Mouse (Mus musculus): ENCODE measurements around the gene Adora1.

The Adora1 gene

GRCm38 (mm10) chr1:134215751-134216628, 19.2 kb downstream of the Adora1 start:
- DNase-seq = no peak

GRCm38 (mm10) chr1:134215059-134215458, 20.2 kb downstream of the Adora1 start:
- DNase-seq = peak; percentile 31

DNA sequence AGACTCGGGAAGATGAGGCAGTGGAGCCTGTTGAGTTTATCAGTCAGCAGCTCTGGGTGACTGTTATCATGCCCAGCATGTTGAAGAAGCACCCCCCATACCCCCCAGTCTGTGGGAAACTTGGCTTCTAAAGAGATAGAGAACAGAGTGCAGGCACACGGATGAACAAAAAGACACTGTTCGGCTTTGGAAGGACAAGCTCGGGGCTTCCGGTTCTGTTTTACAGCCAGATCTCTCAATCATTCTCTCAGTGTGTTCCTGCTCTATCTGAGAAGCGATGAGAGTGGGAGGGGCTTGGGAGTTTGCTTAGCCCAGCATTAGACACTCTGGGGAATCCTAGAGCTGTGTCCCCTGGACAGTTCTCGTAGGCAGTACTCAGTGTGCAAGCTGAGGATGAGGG, 21.8 kb downstream of the Adora1 start:
- no peak for DNase-seq

DNA sequence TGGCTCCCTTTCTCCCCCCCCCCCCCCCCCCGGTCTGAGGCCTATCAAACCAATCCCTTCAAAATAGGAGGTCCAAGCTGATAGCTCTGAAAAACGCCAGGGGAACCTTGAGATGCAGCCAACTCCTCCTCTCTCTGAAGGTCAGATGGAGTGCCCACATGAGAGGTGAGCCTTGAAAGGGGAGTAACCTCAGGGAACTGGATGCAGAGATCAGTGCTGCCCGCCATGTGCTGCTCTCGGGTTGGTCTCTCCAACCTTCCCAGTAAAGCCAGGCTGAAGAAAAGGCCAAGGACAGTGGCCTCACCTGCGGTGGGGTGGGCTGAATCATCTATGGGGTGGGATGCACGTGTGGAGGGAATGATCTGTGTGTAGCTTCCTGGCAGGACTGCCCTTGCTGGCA, 22.9 kb downstream of the Adora1 start:
- no peak for DNase-seq

GRCm38 (mm10) chr1:134211631-134212030, 23.6 kb downstream of the Adora1 start:
- DNase-seq = no peak

DNA sequence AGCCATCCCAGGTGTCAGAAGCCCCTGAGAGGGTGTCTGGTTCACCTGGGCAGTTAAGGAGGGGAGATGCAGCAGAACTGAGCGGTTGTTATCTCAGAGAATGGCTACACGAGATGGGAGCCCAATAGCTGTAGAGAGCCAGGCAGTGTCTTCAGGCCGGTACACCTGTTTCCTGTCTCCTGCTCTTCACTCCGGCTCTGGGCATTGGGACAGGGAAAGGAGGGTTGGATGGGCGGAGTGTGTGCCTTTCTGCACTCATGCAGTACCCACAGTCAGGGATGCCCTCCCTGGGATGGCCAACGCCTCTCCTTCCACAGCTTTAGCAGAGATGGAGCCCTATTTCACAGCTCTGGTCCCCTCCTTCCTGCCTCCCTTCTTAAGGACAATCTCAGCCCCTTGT, 24.2 kb downstream of the Adora1 start:
- no peak for DNase-seq

GRCm38 (mm10) chr1:134210179-134210755, 25.0 kb downstream of the Adora1 start:
- DNase-seq = no peak

DNA sequence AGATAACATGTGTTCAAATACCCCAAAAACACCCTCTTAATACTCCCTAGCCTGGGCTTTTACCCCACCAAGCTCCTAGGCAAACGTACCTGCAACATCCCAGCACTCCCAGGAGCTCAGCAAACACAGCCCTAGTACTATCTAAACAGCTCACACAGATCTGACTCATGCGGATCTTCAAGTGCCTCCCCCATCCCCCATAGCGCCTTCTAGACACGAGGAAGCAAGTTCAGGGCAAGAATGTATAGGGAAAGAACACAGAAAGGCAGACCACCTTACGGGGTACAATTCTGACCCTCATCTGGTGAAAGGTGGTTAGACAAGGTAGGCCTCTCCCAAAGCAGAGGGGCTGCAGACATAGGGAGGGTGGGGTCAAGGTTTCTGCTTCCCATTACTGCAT, 29.1 kb downstream of the Adora1 start:
- DNase-seq = no peak

DNA sequence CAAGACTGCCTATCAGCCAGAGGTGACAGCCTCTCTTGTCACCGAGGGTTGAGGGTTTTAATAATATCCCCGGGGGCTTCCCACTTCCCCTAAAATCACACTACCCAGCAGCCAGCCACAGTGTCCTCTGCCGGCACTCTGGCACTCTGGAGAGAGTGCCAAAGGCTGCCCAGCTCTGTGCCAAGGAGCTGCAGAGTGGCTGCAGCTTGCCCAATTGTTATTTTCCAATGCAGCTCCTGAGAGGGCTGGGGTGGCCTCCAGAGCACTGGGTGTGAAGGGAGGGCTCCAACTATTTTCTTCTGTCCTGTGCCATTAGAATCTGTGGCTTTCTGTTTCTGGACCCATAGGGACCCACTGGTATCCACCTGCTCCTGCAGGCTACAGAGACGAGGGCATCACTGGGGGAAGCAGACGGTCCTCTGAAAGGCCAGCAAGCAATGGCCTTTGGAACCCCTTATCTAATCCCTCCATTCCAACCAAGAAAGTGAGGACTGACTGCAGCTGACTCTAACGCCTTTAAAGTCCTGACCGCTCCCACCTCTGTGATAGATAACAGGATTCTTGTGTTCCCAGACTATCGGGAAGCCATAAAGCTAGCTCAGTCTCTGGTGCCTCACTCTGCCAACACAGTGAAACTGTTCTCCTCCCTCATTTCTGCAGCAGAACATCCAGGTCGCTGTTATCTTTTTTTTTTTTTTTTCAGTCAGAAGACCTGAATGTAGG, 29.8 kb downstream of the Adora1 start:
- DNase-seq = no peak

DNA sequence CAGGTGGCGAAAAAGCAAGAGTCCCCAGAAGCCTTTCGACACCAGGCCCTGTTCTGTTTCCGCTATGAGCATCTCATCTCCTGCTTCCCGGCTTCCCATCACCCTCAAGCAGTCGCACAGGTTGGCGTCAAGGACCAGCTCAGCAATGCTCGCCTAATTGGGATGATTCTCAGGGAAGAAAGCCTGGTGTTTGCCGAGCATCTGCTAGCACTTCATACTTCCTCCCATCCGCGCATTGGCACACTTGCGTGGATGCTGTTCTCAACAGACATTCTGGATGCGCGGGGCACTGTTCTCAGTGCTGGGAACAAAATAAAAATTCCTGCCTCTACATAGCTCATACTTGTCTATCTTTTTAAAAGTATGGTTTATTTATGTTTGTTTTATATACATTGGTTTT, 31.0 kb downstream of the Adora1 start:
- no peak for DNase-seq

- peak; percentile 27 for DNase-seq
Measured at GRCm38 (mm10) chr1:134201751-134202420, 33.3 kb downstream of the Adora1 start.

DNA sequence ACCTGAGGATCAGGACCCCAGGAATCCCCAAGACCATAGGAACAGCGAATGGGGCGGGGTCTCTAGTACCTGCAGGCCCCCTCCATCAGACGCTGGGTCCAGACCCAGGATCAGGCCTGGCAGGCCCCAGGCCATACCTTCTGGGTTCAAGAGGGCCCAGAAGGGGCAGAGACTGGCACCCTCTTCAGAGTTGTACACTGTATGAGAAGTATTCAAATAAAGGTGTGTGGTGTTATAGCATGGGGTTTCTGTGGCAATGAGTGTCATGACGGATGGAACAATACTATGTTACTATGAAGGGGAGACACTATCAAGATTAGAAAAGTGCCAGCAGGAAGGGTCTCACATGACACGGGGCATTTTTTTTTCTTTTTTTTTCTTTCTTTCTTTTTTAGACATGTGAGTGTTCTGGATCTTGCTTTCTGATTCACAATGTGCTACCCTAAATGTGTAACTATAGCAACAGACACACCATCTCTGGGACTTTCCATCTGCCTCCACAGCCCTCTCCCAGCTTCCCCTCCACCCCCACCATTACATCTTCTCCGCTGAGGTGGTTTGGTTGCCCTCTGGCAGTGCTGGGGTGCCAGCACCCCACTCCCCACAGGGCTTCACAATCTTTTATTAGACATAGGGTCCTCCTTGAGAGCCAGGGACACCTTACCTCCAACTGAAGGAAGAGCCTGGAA, 34.1 kb downstream of the Adora1 start:
- DNase-seq = no peak

GRCm38 (mm10) chr1:134200481-134200880, 34.8 kb downstream of the Adora1 start:
- no peak for DNase-seq

GRCm38 (mm10) chr1:134198197-134198995, 36.8 kb downstream of the Adora1 start:
- DNase-seq = no peak

DNA sequence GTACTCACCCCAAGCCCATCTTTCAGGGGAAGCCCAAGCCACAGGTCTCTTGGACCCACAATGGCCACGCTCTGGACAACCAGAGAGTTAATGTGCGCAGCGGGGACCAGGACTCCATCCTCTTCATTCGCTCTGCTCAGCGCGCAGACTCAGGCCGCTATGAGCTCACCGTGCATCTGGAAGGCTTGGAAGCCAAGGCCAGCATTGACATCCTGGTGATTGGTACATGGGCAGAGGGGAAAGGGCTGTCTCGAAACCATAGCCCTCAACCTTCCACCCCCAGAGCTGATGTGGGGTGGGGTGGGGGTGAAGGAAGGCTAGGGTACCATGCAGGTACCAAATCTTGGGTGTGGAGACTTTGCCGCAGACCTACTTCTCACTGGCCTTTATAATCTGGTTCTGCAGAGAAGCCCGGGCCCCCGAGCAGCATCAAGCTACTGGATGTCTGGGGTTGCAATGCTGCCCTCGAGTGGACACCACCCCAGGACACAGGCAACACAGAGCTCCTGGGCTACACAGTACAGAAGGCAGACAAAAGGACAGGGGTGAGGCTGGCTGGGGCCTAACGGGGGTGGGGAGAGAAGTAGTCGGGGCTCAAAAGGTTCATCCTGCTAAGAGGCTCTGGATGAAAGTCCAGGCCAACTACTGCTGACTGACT, 37.8 kb downstream of the Adora1 start:
- no peak for DNase-seq

DNA sequence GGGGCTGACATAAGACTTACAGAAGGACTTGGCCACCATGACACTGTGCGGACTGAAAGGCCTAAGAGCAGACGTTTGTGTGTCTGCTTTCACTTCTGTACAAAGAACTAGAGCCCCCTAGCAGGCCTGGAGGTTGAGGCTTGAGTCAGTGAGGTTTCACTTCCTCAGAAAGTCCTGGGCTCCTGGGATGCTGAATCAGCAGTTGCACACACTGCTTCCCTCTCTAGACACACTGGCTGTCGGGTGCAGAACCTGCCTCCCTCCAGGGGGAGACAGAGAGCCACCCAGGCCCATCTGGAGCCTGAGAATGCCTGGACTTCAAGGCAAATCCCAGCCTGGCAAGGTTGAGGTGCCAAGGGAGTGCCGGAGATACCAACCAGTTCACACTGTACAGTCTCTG, 38.8 kb downstream of the Adora1 start:
- DNase-seq = peak; percentile 60

DNA sequence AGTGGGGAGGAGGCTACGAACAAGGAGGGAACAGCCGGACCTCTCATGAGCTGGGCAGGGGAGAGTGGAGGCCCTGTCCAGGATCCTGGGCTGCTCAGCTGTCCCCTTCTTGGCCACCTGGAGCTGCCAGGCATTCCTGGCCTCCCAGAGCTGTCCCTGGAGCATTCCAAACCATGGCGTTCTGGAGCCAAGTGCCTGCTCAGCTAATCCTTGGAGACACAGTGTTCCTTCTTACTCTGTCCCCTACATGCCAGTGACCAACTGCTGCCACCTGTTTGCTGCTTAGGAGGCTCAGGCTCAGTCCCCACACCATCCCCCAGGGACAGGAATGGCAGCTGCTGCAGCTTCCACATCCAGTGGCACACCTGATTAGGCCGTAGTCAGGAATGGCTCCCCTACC, 39.3 kb downstream of the Adora1 start:
- DNase-seq = no peak

DNA sequence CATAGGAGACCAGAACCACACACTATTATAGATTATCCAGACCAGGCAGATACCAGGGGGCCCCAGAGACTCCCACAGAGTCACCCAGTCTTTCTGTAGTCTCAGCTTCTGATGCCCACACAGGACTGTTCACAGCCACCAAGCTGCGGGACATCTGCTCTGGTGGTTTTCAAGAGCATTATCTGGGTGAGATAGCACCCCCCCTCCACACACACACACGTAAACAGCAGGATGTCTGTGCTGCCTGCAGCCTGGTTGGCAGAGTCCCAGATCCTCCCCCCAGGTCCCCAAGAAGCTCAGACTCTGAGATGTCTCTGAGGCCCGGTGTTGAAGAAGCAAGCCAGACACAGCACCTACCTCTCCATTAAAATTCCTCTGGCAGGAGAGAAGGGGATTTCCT, 39.7 kb downstream of the Adora1 start:
- DNase-seq = no peak

- DNase-seq = no peak
Measured at GRCm38 (mm10) chr1:134195117-134195516, 40.1 kb downstream of the Adora1 start.

GRCm38 (mm10) chr1:134194298-134195022, 40.8 kb downstream of the Adora1 start:
- DNase-seq = no peak
